Mouse (Mus musculus) kidney, adult 2 months (tissue): ENCODE data around the gene Nup153.

ENCODE experiments used
- CTCF ChIP-seq: fragments of 200-500 bp; conservative IDR thresholded peaks from 2 replicates; pipeline ENCODE4 v1.5.1; 2011; ENCODE audit warnings: low read depth, mild to moderate bottlenecking, control low read depth, low read length, moderate library complexity, mixed read lengths; ENCODE audit not compliant: insufficient read depth, insufficient read length
- POLR2A ChIP-seq: fragments of 200-500 bp; IDR thresholded peaks from one replicate; pipeline ENCODE4 v1.6.1; 2011; ENCODE audit warnings: low read depth, low read length, control low read depth

- no peak for TF ChIP-seq CTCF
- TF ChIP-seq POLR2A = no peak
These were observed 30.9 kb upstream of the Nup153 start for GRCm38 (mm10) chr13:46758627-46759026.
